ENCODE assay signal across 9 mouse cellular contexts in the genomic region with DNA sequence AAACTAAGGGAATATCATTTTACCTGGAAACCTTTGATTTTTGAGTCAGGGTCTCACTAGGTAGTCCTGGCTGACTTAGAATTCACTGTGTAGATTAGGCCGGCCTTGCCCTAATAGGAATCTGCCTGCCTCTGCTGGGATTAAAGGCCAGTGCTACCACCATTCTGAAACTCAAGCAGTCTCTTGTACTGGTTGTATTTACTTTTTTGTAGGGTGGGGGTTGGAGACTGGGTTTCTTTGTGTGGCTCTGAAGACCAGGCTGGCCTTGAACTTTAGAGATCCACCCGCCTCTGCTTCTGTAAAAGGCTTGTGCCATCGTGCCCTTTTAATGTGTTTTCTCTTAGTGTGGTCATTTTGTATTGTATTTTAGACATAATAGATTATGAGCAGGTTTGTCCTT. TPM values are rescaled to one million over a fixed set of nuclear protein-coding genes. Genes with fewer than 3 reads are reported as not detected.
A peak's percentile ranks its signal among the peaks of the same experiment; 100 is the strongest.
DNase-seq lines count a peak whose midpoint lies in the region; ATAC-seq and TF ChIP-seq lines count a peak whose summit lies in the region.
"Had no signal": no experiment of that assay in that cellular context is flagged by ENCODE, and none has a peak within 500 bp of the region (broad histone marks: within the 10 kb centered on the region; RNA-seq: fewer than 3 reads in every experiment).

No protein-coding gene starts in this region.

- TF ChIP-seq EP300 in heart, adult 2 months (IDR thresholded peaks at IDR 0.05; ENCODE audit: insufficient read depth, low read depth, low read length) = no peak
- no peak for TF ChIP-seq EP300 in liver, postnatal 0 days (IDR thresholded peaks at IDR 0.05; ENCODE audit: low read depth)

- H3K27me3 ChIP-seq in heart, adult 2 months (ENCODE audit: control insufficient read depth, insufficient read depth, low read length) = no peaks in the 10 kb centered on the region
- H3K27me3 ChIP-seq in heart, embryonic 16.5 days (ENCODE audit: control insufficient read depth, insufficient read depth, low read length) = no peaks in the 10 kb centered on the region
- no peaks in the 10 kb centered on the region for H3K27me3 ChIP-seq in liver, postnatal 0 days (ENCODE audit: insufficient read depth, low read length)
- H3K27me3 ChIP-seq: Patski had no signal

- no peak overlapping the region for H3K9ac ChIP-seq in heart, adult 2 months (ENCODE audit: low read depth, low read length)
- H3K9ac ChIP-seq in heart, embryonic 16.5 days (ENCODE audit: low read length) = peak overlapping the region; percentile 58
- H3K9ac ChIP-seq in liver, postnatal 0 days (replicated peaks) = peak overlapping the region; percentile 56

- no peak for TF ChIP-seq CTCF in heart, adult 2 months (IDR thresholded peaks at IDR 0.05)
- TF ChIP-seq CTCF in liver, postnatal 0 days (IDR thresholded peaks at IDR 0.05; ENCODE audit: low read depth) = no peak

- peaks cover 25% of the 10 kb centered on the region for H3K36me3 ChIP-seq in heart, adult 2 months (ENCODE audit: control insufficient read depth, insufficient read depth, low read length)
- H3K36me3 ChIP-seq in heart, embryonic 16.5 days (ENCODE audit: control insufficient read depth, insufficient read depth) = peaks cover 11% of the 10 kb centered on the region
- H3K36me3 ChIP-seq in liver, postnatal 0 days (replicated peaks; ENCODE audit: insufficient read depth, low read length) = peaks cover 29% of the 10 kb centered on the region

- no peak for TF ChIP-seq POLR2A in heart, adult 2 months (IDR thresholded peaks at IDR 0.05; ENCODE audit: insufficient read depth, low read depth, low read length)

- intact Hi-C loops in heart, adult 2 months (cut with DNase I) = loop anchor here (5.0 to 10.0 kb wide), 3 partner anchors 38 to 284 kb away; a partner anchor contains a TSS

- H3K79me2 ChIP-seq in heart, adult 2 months (replicated peaks; ENCODE audit: control insufficient read depth, insufficient read depth, low read length) = peaks cover 9% of the 10 kb centered on the region

- no peaks in the 10 kb centered on the region for H3K9me3 ChIP-seq in heart, embryonic 16.5 days (replicated peaks; ENCODE audit: control insufficient read depth, low read length)
- H3K9me3 ChIP-seq in liver, postnatal 0 days (ENCODE audit: low read length) = no peaks in the 10 kb centered on the region

- no peak for ATAC-seq in heart, embryonic 16.5 days (replicated peaks; ENCODE audit: extremely low read depth, insufficient read depth, low FRiP score)
- ATAC-seq in liver, postnatal 0 days = no peak
- ATAC-seq: Patski had no signal

- no peak for DNase-seq in heart, adult 2 months
- DNase-seq in heart, postnatal 4 days = no peak
- DNase-seq in ES-CJ7 (ENCODE audit: low read depth, low spot score) = peak; percentile 25
- DNase-seq in liver, postnatal 0 days = no peak
- no peak for DNase-seq in spleen, postnatal 4 days (ENCODE audit: low spot score in 2 of 2)
- no peak for DNase-seq in layer of hippocampus, adult 8-10 months (ENCODE audit: low spot score in 2 of 2)
- DNase-seq in lung, postnatal 36 days = no peak

- no peak overlapping the region for H3K27ac ChIP-seq in heart, adult 2 months
- H3K27ac ChIP-seq in heart, embryonic 16.5 days (ENCODE audit: low read length) = no peak overlapping the region
- 0 out of 2 replicates have a peak overlapping the region, but pooled peaks have one; percentile 24 for H3K27ac ChIP-seq in liver, postnatal 0 days (ENCODE audit: low read depth)

- H3K4me2 ChIP-seq in heart, embryonic 16.5 days (ENCODE audit: low read depth, low read length) = peak overlapping the region; percentile 73
- peak overlapping the region; percentile 84 for H3K4me2 ChIP-seq in liver, postnatal 0 days (ENCODE audit: low read depth, low read length)

- WGBS in heart, adult 2 months = 16% methylated on average over 3 of the region's 3 CpGs
- 48% methylated on average over 3 of the region's 3 CpGs for WGBS in heart, embryonic 16.5 days
- WGBS in liver, postnatal 0 days (ENCODE audit: insufficient replicate concordance) = 38% methylated on average over 3 of the region's 3 CpGs

- H3K4me1 ChIP-seq in heart, adult 2 months (ENCODE audit: control insufficient read depth, insufficient read depth, low read length) = peaks cover 8% of the 10 kb centered on the region
- peaks cover 14% of the 10 kb centered on the region for H3K4me1 ChIP-seq in heart, embryonic 16.5 days (ENCODE audit: control insufficient read depth, insufficient read depth, low read length)
- peaks cover 16% of the 10 kb centered on the region for H3K4me1 ChIP-seq in liver, postnatal 0 days (ENCODE audit: insufficient read depth)

- H3K4me3 ChIP-seq in heart, adult 2 months = peak overlapping the region; percentile 75
- H3K4me3 ChIP-seq in heart, embryonic 16.5 days (ENCODE audit: low read length) = peak overlapping the region; percentile 45
- H3K4me3 ChIP-seq in liver, postnatal 0 days (ENCODE audit: low read depth, low read length) = peak overlapping the region; percentile 71

RNA-seq across cellular contexts. Expression of a gene that starts 1.9 kb away (rescaled TPM):
- 100 to 1,000 TPM; 134 to 135 TPM for total RNA-seq in heart, adult 2 months (2021)
- polyA plus RNA-seq in heart, adult 2 months (2012; rRNA removed) = 111 and 218 TPM in 2 replicates
- total RNA-seq in heart, postnatal 4 days (2021) = 100 to 1,000 TPM; 234 to 236 TPM
- 77.4 and 81.7 TPM in 2 replicates for polyA plus RNA-seq in heart, embryonic 16.5 days (2015; fragmentation: Nextera tagmentation; extraction: Ambion mirVana)
- polyA plus RNA-seq in liver, postnatal 0 days (2015; fragmentation: Nextera tagmentation; extraction: Ambion mirVana) = 44.2 and 45.4 TPM in 2 replicates
- 100 to 1,000 TPM; 240 to 273 (median 257) TPM for total RNA-seq in layer of hippocampus, adult 8-10 months (2022)

RNA-seq across cellular contexts. Expression of a gene that starts 2.5 kb away (rescaled TPM):
- total RNA-seq in heart, adult 2 months (2021) = 10 to 100 TPM; 62.7 to 66.2 TPM
- polyA plus RNA-seq in heart, adult 2 months (2012; rRNA removed) = 25.0 and 43.4 TPM in 2 replicates
- total RNA-seq in heart, postnatal 4 days (2021) = 10 to 100 TPM; 71.2 to 77.2 TPM
- 74.9 and 86.8 TPM in 2 replicates for polyA plus RNA-seq in heart, embryonic 16.5 days (2015; fragmentation: Nextera tagmentation; extraction: Ambion mirVana)
- 30.3 and 33.4 TPM in 2 replicates for polyA plus RNA-seq in liver, postnatal 0 days (2015; fragmentation: Nextera tagmentation; extraction: Ambion mirVana)
- total RNA-seq in layer of hippocampus, adult 8-10 months (2022) = 10 to 100 TPM; 51.4 to 67.0 (median 56.2) TPM

RNA-seq across cellular contexts. Expression of a gene that starts 30.4 kb away (rescaled TPM):
- total RNA-seq in heart, adult 2 months (2021) = 10 to 100 TPM; 31.1 to 34.1 TPM
- 9.8 and 19.5 TPM in 2 replicates for polyA plus RNA-seq in heart, adult 2 months (2012; rRNA removed)
- 1 to 10 TPM; 4.5 to 5.7 TPM for total RNA-seq in heart, postnatal 4 days (2021)
- polyA plus RNA-seq in heart, embryonic 16.5 days (2015; fragmentation: Nextera tagmentation; extraction: Ambion mirVana) = 6.0 and 6.6 TPM in 2 replicates
- polyA plus RNA-seq in liver, postnatal 0 days (2015; fragmentation: Nextera tagmentation; extraction: Ambion mirVana) = 3.6 and 4.3 TPM in 2 replicates
- total RNA-seq in layer of hippocampus, adult 8-10 months (2022) = 10 to 100 TPM in 1 of 4 experiments, 1 to 10 TPM in 3; 7.6 to 13.5 (median 8.8) TPM

RNA-seq across cellular contexts. Expression of a gene that starts 39.3 kb away (rescaled TPM):
- total RNA-seq in heart, adult 2 months (2021) = 1 to 10 TPM; 3.9 to 4.9 TPM
- polyA plus RNA-seq in heart, adult 2 months (2012; rRNA removed) = 2.4 and 5.8 TPM in 2 replicates
- 10 to 100 TPM; 15.5 to 15.7 TPM for total RNA-seq in heart, postnatal 4 days (2021)
- polyA plus RNA-seq in heart, embryonic 16.5 days (2015; fragmentation: Nextera tagmentation; extraction: Ambion mirVana) = 10.8 and 11.4 TPM in 2 replicates
- polyA plus RNA-seq in liver, postnatal 0 days (2015; fragmentation: Nextera tagmentation; extraction: Ambion mirVana) = 12.4 and 14.2 TPM in 2 replicates
- 10 to 100 TPM; 20.7 to 25.7 (median 22.6) TPM for total RNA-seq in layer of hippocampus, adult 8-10 months (2022)

RNA-seq across cellular contexts. Expression of a gene that starts 51.6 kb away (rescaled TPM):
- 10 to 100 TPM; 47.0 to 62.7 TPM for total RNA-seq in heart, adult 2 months (2021)
- 63.4 and 99.8 TPM in 2 replicates for polyA plus RNA-seq in heart, adult 2 months (2012; rRNA removed)
- 10 to 100 TPM; 38.9 to 40.9 TPM for total RNA-seq in heart, postnatal 4 days (2021)
- polyA plus RNA-seq in heart, embryonic 16.5 days (2015; fragmentation: Nextera tagmentation; extraction: Ambion mirVana) = 67.4 and 74.5 TPM in 2 replicates
- 8.6 and 9.8 TPM in 2 replicates for polyA plus RNA-seq in liver, postnatal 0 days (2015; fragmentation: Nextera tagmentation; extraction: Ambion mirVana)
- 100 to 1,000 TPM in 2 of 4 experiments, 10 to 100 TPM in 2; 78.8 to 108 (median 89.8) TPM for total RNA-seq in layer of hippocampus, adult 8-10 months (2022)
